Mouse (Mus musculus): Measurements from ENCODE around the gene Acsl6. TPM values are rescaled to one million over a fixed set of nuclear protein-coding genes. Genes with fewer than 3 reads are reported as not detected.

Acsl6 gene
- polyA plus RNA-seq, 1 experiment from 2014 or later, result 36.1 TPM

DNA sequence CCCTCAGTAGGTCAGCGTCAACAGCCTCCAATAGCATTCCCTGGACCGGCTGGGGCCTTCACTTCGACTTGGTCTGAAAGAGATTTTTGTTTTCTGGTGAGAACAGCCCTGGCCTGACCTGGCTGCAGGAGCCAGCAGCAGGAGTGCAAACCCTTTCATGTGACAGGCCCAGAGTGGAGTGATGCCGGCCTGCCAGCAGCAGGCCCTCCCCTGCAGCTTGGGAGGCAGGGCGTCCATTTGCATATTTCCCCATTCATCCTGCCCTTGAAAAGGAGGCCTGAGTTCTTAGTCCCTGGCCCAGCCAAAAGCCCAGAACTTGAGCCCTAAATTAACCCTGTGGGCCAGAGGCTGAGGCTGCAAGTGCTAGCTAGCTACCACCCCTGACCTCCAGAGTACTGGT, 8.4 kb downstream of the Acsl6 start:
- Histone ChIP-seq H3K27ac (peak overlapping the region; percentile 77), H3K4me3 (replicated peaks) (no peak overlapping the region), H3K9me3 (no peaks in the 10 kb centered on the region), H3K36me3 (peaks cover 3% of the 10 kb centered on the region; the same call in 1 of the 2 replicates), H3K27me3 (no peaks in the 10 kb centered on the region), H3K4me2 (replicated peaks) (no peak overlapping the region), H3K4me1 (replicated peaks) (peaks cover 57% of the 10 kb centered on the region), H3K9ac (replicated peaks) (peak overlapping the region; percentile 48; the same call in 1 of the 2 replicates)
- ATAC-seq, result peak; percentile 74
- under 1% methylated on average over 5 of the region's 5 CpGs for WGBS

DNA sequence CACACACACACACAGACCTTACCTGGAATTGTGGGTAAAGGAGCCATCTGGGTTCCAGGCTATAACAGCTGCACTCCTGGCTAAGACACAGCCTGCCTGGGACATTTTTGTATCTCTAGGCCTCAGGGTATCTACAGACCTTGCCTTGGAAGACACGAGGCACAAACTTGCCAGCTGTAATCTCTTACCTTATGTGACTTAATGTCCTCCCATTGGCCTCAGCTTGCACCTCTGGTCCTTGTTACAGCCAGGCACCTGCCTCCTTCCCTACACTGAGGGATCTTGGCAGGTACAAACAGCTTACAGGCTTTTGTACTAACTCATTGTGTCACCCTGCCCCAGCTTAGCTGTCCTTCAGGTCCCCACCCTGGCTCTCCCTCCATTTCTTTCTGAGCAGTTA, 9.0 kb downstream of the Acsl6 start:
- peaks cover 53% of the 10 kb centered on the region for H3K4me1 ChIP-seq (replicated peaks)
- H3K4me3 ChIP-seq (replicated peaks), result no peak overlapping the region
- H3K9ac ChIP-seq (replicated peaks), result 0 out of 2 replicates have a peak overlapping the region, but pooled peaks have one; percentile 10
- no peaks in the 10 kb centered on the region for H3K9me3 ChIP-seq
- ATAC-seq, result no peak
- H3K27me3 ChIP-seq, result no peaks in the 10 kb centered on the region
- H3K4me2 ChIP-seq (replicated peaks), result no peak overlapping the region
- peaks cover 3% of the 10 kb centered on the region; the same call in 1 of the 2 replicates for H3K36me3 ChIP-seq
- 10% methylated on average over 1 of the region's 1 CpGs for WGBS
- peak overlapping the region; percentile 77; the same call in 1 of the 2 replicates for H3K27ac ChIP-seq

DNA sequence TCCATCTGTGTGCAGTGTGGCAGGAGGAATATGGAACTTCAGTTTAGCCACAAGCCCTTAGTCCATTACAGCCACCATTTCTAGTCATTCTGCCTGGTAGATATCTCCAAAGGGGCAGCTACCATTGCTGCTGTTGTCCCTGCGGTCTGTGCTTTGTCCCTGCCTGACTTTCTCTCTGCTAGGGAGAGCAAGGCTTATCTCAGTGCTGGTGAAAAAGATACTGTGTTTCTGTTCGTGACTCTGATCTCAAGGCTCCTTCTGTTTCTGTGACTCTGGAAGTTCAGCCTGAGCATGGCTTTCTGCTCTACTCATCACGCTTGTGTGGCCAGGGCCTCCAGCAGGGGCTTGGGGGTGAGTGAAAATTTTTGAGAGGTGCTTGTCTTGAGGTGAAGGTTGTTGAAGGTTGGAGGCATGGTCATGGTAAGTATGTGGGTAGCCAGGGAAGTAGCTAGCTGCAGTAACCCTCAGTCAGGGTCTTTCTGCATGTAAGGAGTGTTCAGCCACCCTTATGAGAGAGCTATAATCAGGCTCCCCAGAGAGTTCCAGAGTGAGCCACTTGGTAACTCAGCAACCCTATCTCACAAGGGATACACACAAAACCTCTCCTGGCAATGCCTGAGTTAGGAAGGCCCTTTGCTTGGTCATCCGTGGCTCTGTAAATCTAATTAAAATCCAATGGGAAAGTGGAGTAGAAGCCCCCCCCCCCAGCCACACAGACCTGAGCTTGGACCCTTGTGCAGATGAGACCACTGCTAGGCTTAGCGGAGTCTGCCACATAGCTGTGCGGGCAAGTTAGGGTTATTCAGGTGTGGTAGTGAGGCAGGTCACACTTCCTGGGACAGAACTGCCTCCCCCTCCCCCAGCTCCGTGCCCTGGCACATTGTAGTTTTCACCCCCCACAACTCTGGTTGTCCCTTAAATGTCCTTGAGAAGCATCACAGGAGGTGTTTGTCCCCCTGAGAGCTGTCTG, 10.1 kb downstream of the Acsl6 start:
- no peak overlapping the region for H3K4me2 ChIP-seq (replicated peaks)
- H3K27me3 ChIP-seq, result no peaks in the 10 kb centered on the region
- H3K4me3 ChIP-seq (replicated peaks), result no peak overlapping the region
- 0 out of 2 replicates have a peak, but pooled peaks have one; percentile 19 for ATAC-seq
- 62% methylated on average over 7 of the region's 7 CpGs for WGBS
- peaks cover 53% of the 10 kb centered on the region for H3K4me1 ChIP-seq (replicated peaks)
- no peak overlapping the region for H3K9ac ChIP-seq (replicated peaks)
- no peaks in the 10 kb centered on the region for H3K9me3 ChIP-seq
- peaks cover 5% of the 10 kb centered on the region; the same call in 1 of the 2 replicates for H3K36me3 ChIP-seq
- H3K27ac ChIP-seq, result peak overlapping the region; percentile 31; the same call in 1 of the 2 replicates

DNA sequence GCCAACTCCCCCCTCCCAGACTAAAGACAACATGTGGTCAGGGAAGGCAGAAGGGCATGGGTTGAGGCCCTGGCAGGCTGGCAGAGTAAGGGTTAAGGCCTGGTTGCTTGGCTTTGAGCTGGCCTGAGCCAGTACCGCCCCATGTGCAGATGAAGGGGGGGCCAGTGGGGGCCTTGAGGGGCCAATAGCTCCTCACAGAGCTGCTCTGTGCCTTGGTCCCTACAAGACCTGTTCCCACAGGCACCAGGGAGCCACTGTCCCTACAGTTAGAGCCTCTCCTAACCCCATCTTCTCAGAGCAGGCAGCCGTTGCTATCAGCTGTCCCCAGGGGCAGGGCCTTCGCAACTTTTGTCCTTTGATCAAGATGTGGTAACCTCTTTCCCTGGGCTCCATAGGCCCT, 11.1 kb downstream of the Acsl6 start:
- 7% methylated on average over 3 of the region's 3 CpGs for WGBS
- Histone ChIP-seq H3K27me3 (no peaks in the 10 kb centered on the region), H3K4me1 (replicated peaks) (peaks cover 53% of the 10 kb centered on the region), H3K36me3 (peaks cover 5% of the 10 kb centered on the region; the same call in 1 of the 2 replicates), H3K9me3 (no peaks in the 10 kb centered on the region), H3K4me2 (replicated peaks) (no peak overlapping the region), H3K4me3 (replicated peaks) (no peak overlapping the region), H3K9ac (replicated peaks) (no peak overlapping the region), H3K27ac (no peak overlapping the region)
- peak; percentile 59 for ATAC-seq

DNA sequence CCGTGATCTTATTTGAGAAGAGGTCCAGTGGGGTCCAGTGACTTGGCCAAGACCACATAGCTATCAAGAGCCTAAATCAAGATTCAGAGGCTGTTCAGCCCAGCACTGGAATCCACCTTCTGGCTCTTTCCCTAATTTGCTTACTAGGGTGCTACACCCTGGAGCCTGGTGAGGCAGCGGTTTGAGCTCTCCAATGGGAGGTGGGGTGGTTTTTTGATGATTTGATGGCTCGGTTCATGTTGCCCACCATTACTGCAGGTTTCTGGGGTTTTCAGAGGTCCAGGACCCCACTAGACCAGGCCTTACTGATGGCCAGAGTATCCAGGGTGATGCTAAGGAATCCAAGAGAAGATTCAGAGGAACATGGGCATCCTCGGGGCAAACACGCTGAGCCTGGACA, 11.7 kb downstream of the Acsl6 start:
- H3K4me3 ChIP-seq (replicated peaks), result no peak overlapping the region
- no peaks in the 10 kb centered on the region for H3K9me3 ChIP-seq
- H3K27me3 ChIP-seq, result no peaks in the 10 kb centered on the region
- no peak overlapping the region for H3K9ac ChIP-seq (replicated peaks)
- peaks cover 10% of the 10 kb centered on the region for H3K36me3 ChIP-seq
- no peak overlapping the region for H3K27ac ChIP-seq
- no peak for ATAC-seq
- no peak overlapping the region for H3K4me2 ChIP-seq (replicated peaks)
- H3K4me1 ChIP-seq (replicated peaks), result peaks cover 52% of the 10 kb centered on the region
- 87% methylated on average over 5 of the region's 5 CpGs for WGBS

DNA sequence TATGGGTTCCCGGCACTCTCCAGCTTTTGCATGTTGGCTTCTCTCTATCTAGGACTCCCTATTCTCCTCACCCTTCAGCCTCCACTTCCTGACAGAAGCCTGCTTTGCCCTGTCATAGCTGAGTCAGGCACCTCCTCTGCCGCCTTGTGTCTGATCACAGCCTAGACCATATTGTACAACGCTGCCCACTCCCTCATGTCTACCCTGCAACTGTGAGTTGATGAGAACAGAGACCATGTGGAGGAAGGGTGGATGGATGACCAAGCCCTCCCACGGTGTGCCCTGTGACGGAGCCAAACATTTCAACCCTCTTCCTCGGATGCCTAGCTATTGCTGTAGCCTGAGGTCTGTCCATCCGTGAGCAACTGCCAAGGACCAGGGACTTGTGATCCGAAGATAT, 13.8 kb downstream of the Acsl6 start:
- Histone ChIP-seq H3K4me3 (replicated peaks) (no peak overlapping the region), H3K4me1 (replicated peaks) (peaks cover 32% of the 10 kb centered on the region), H3K27me3 (no peaks in the 10 kb centered on the region), H3K27ac (no peak overlapping the region), H3K36me3 (peaks cover 24% of the 10 kb centered on the region), H3K9me3 (no peaks in the 10 kb centered on the region), H3K9ac (replicated peaks) (no peak overlapping the region), H3K4me2 (replicated peaks) (no peak overlapping the region)
- 87% methylated on average over 8 of the region's 8 CpGs for WGBS
- ATAC-seq, result no peak

DNA sequence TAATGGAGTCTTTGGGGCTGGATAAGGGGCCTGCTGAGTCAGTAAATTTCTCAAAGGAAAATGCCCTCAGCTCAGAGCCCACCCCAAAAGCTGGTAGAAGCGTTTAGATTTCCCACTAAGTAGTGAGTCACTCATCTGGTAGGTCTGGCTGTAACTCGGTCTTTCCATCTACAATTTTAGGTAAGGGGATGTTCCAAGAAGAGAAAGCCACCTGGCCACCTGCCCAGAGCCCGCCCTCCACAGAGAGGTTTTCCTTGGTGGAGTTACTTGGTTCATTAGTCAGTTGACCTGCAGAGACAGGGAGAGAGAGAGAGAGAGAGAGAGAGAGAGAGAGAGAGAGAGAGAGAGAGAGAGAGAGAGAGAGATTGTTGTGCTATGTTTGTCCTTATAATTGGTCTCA, 14.2 kb downstream of the Acsl6 start:
- no peak for ATAC-seq
- Histone ChIP-seq H3K36me3 (peaks cover 27% of the 10 kb centered on the region), H3K27ac (no peak overlapping the region), H3K9me3 (no peaks in the 10 kb centered on the region), H3K4me1 (replicated peaks) (peaks cover 27% of the 10 kb centered on the region), H3K4me2 (replicated peaks) (no peak overlapping the region), H3K4me3 (replicated peaks) (no peak overlapping the region), H3K27me3 (no peaks in the 10 kb centered on the region), H3K9ac (replicated peaks) (no peak overlapping the region)
- 84% methylated on average over 3 of the region's 3 CpGs for WGBS

DNA sequence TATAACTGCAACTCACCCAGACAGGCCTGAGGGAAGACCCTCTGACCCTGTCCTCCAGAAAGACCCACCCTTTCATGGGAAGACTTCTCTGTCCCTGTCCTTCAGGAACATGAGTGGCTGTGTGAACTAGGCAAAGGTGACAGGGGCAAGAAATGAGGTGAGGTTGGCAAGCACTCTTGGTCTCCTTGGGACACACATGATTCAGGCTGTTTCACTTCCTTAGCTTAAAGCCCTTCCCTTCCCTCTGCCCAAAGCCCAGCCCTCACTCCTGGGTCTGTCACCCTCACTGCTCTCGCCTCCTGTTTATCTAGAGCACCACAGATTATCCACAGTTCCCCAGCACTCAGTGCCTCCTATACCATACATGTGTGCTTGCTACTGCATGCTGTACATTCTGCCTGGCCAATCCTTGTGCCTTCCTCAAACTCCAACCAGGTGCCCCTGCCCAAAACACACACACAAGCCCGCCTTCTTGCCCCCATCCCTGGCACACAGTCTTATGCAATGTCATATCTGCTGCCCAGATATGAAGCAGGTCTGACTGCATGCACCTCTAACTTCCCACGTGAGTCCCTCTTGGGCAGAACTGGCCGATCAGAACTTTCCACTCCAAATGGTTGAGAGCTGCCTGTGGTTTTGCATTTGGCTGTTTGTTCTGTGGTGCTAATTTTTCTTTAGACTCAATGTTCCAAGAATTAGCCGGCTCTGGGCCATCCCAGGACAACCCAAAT, 18.4 kb downstream of the Acsl6 start:
- 87% methylated on average over 5 of the region's 5 CpGs for WGBS
- Histone ChIP-seq H3K9me3 (no peaks in the 10 kb centered on the region), H3K4me1 (replicated peaks) (no peaks in the 10 kb centered on the region), H3K4me3 (replicated peaks) (no peak overlapping the region), H3K4me2 (replicated peaks) (no peak overlapping the region), H3K27me3 (no peaks in the 10 kb centered on the region), H3K9ac (replicated peaks) (no peak overlapping the region), H3K27ac (no peak overlapping the region), H3K36me3 (peaks cover 58% of the 10 kb centered on the region)
- no peak for ATAC-seq

DNA sequence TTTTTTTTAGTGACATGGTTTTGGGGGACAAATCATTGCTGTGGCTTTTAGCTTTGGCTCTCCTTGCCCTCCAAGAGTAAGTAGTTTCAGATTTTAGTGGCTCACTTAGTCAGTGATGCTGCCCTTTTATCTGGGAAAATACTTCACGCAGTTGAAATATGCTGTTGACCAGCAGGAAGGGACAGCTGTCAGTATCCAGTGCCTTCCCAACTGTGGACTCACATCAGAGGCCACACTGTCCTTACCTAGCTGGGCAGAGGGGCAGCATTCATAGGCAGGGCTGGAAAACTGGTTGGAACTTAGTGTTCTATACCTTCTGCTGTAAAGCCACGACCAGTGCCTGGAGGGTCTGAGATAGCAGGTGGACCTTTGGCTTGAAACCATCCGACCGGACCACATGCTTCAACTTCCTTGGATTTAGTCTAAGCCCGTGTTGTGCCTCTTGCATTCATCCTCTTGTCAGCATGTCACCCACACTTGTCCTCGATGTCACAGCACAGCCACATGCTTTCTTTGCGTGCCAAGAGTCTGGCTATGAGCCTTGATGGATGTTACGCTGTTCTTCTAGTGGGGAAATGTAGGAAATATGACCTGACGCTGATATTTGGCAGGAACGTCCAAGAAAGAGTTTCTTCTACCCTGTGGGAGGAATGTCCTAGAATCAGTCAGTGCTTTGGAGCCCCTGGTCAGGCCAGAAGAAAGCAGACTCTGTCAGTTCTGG, 28.0 kb downstream of the Acsl6 start:
- H3K4me1 ChIP-seq (replicated peaks), result no peaks in the 10 kb centered on the region
- WGBS, result 90% methylated on average over 10 of the region's 10 CpGs
- H3K27me3 ChIP-seq, result no peaks in the 10 kb centered on the region
- H3K27ac ChIP-seq, result no peak overlapping the region
- H3K9ac ChIP-seq (replicated peaks), result no peak overlapping the region
- H3K4me3 ChIP-seq (replicated peaks), result no peak overlapping the region
- no peak for ATAC-seq
- H3K4me2 ChIP-seq (replicated peaks), result no peak overlapping the region
- H3K36me3 ChIP-seq, result peaks cover 93% of the 10 kb centered on the region
- H3K9me3 ChIP-seq, result no peaks in the 10 kb centered on the region

DNA sequence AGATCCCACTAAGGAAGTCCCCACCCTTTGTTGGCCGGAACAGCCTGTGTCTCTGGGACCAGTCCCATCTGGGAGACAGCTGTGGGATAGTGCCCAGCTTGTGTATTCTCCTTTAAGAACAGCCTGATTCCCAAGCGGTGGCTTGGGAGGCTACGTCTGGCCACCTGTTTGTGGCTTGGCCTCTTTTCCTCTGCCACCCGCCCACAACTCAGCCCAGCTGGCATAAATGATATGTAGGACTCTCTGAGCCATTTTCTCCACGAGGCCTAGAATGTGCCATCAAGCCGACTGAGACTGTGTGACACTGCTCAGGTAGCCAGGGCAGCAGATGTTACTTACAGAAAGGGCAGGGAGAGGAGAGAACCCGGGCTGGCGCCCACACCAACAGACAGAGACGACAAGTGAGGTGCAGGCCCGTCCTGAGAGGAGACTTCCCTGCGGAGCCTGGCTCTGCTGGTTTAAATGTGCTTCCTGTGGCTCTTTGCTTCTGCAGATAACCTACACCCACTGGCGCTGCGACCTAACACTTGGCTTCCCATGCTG, 32.6 kb downstream of the Acsl6 start:
- H3K36me3 ChIP-seq, result peaks cover 94% of the 10 kb centered on the region
- H3K9ac ChIP-seq (replicated peaks), result no peak overlapping the region

DNA sequence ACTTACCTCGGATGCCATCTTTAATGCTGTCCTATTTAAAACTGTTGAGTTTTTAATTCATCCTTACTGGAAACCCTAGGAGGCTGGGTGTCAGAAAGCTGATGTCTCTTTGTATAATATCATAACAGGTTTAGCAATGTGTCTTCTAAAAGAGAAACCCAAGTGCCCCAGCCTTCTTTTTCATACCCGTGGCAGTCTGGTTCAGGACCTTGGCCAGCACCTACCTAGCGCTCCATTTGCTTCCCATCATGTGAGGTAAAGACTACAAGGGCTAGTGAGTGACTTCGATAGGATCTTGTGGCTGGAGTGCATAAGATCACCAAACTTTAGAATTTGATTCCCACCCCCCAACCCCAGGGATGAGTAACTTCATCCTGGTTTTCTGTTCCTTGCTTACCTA, 40.1 kb downstream of the Acsl6 start:
- Histone ChIP-seq H3K4me3 (replicated peaks) (no peak overlapping the region), H3K36me3 (peaks cover 74% of the 10 kb centered on the region), H3K4me2 (replicated peaks) (no peak overlapping the region), H3K9me3 (no peaks in the 10 kb centered on the region), H3K27ac (no peak overlapping the region), H3K9ac (replicated peaks) (no peak overlapping the region), H3K4me1 (replicated peaks) (no peaks in the 10 kb centered on the region), H3K27me3 (no peaks in the 10 kb centered on the region)
- ATAC-seq, result no peak
- WGBS, result 58% methylated on average over 4 of the region's 4 CpGs

More for the DNA sequence above, 32.6 kb downstream of the Acsl6 start:
- no peak for ATAC-seq
- Histone ChIP-seq H3K27ac (no peak overlapping the region), H3K4me2 (replicated peaks) (no peak overlapping the region), H3K9me3 (no peaks in the 10 kb centered on the region), H3K4me1 (replicated peaks) (no peaks in the 10 kb centered on the region), H3K27me3 (no peaks in the 10 kb centered on the region), H3K4me3 (replicated peaks) (no peak overlapping the region)
- 63% methylated on average over 13 of the region's 13 CpGs for WGBS

All from midbrain, embryonic 13.5 days (tissue).